Mouse (Mus musculus) heart, postnatal 0 days (tissue): ENCODE measurements around the gene Bhlha9.

Experiments
- CTCF ChIP-seq: IDR thresholded peaks from 2 replicates; pipeline ENCODE4 v1.5.1; 2016; ENCODE audit warnings: antibody characterized with exemption, control low read depth, low read depth
- EP300 ChIP-seq: IDR thresholded peaks from 2 replicates; pipeline ENCODE4 v1.6.1; 2016; ENCODE audit warnings: antibody characterized with exemption, low read depth

GRCm38 (mm10) chr11:76644257-76644656 is 28.0 kb upstream of the Bhlha9 start:
- TF ChIP-seq EP300 (no peak), CTCF (no peak)
